26 mouse cellular contexts compared by ENCODE assay signal in the genomic region with DNA sequence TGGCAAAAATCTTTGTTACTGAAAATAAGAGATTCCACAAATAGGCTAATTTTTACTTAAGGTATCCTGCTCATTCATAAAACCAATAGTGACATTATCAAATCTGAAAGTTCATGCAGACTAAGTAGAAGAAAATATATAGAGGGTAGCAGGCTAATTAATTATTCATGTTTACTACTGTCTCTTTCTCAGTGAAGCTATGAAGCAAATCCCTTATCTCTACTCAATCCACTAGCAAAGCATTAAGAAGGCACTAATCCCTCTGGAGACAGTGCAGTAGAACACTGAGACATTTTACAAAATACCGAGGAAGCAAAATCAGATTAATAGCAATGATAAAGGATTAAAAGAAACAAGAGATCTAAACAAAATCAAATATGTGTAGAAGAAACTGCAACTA.
DNase-seq lines count a peak whose midpoint lies in the region; ATAC-seq and TF ChIP-seq lines count a peak whose summit lies in the region.
"Had no signal": no experiment of that assay in that cellular context is flagged by ENCODE, and none has a peak within 500 bp of the region (broad histone marks: within the 10 kb centered on the region; RNA-seq: fewer than 3 reads in every experiment).

No protein-coding gene starts in this region.

- DNase-seq in midbrain, embryonic 11.5 days (ENCODE audit: low spot score, missing footprints): peak; percentile 64
- no peak for DNase-seq in midbrain, postnatal 0 days (ENCODE audit: low spot score)
- no peak for DNase-seq in midbrain, embryonic 10.5 days (ENCODE audit: low spot score)
- DNase-seq in retina, postnatal 1 day: peak; percentile 5
- DNase-seq in cerebellum, postnatal 10 days: no peak
- no peak for DNase-seq in heart, postnatal 14 days
- DNase-seq: adrenal gland, adult 8-10 months; adrenal gland, postnatal 14 days; adrenal gland, postnatal 36 days; B cell, adult 2 months; cerebellum, adult 11 months; cerebellum, adult 18-20 months; cerebellum, adult 8-10 months; cerebellum, adult 9-11 months; cerebellum, postnatal 25 days had no signal

- H3K4me3 ChIP-seq in midbrain, embryonic 11.5 days (ENCODE audit: low read depth, low read length): no peak overlapping the region
- H3K4me3 ChIP-seq in midbrain, postnatal 0 days (ENCODE audit: low read depth, low read length): no peak overlapping the region
- no peak overlapping the region for H3K4me3 ChIP-seq in midbrain, embryonic 13.5 days (replicated peaks)
- H3K4me3 ChIP-seq in midbrain, embryonic 10.5 days: no peak overlapping the region
- H3K4me3 ChIP-seq in midbrain, embryonic 16.5 days (ENCODE audit: low read depth, low read length): no peak overlapping the region
- H3K4me3 ChIP-seq: embryonic facial prominence, embryonic 10.5 days; embryonic facial prominence, embryonic 12.5 days; forebrain, embryonic 13.5 days; forebrain, embryonic 15.5 days had no signal

- H3K27me3 ChIP-seq in midbrain, embryonic 11.5 days (ENCODE audit: control insufficient read depth, insufficient read depth, low read length): no peaks in the 10 kb centered on the region
- no peaks in the 10 kb centered on the region for H3K27me3 ChIP-seq in midbrain, postnatal 0 days (ENCODE audit: insufficient read depth, low read length)
- no peaks in the 10 kb centered on the region for H3K27me3 ChIP-seq in midbrain, embryonic 13.5 days
- H3K27me3 ChIP-seq in midbrain, embryonic 10.5 days (ENCODE audit: low read depth, poor library complexity, severe bottlenecking): no peaks in the 10 kb centered on the region
- no peaks in the 10 kb centered on the region for H3K27me3 ChIP-seq in midbrain, embryonic 16.5 days (ENCODE audit: control insufficient read depth, insufficient read depth, low read depth, low read length)
- H3K27me3 ChIP-seq: CH12.LX; embryonic facial prominence, embryonic 12.5 days; forebrain, embryonic 13.5 days; forebrain, embryonic 15.5 days; Patski had no signal

- no peak for TF ChIP-seq CTCF in midbrain, postnatal 0 days (IDR thresholded peaks at IDR 0.05)

- no peaks in the 10 kb centered on the region for H3K4me1 ChIP-seq in midbrain, embryonic 11.5 days (ENCODE audit: control insufficient read depth, insufficient read depth, low read length)
- no peaks in the 10 kb centered on the region for H3K4me1 ChIP-seq in midbrain, postnatal 0 days (ENCODE audit: insufficient read depth, low read length)
- H3K4me1 ChIP-seq in midbrain, embryonic 13.5 days (replicated peaks): no peaks in the 10 kb centered on the region
- no peaks in the 10 kb centered on the region for H3K4me1 ChIP-seq in midbrain, embryonic 10.5 days
- H3K4me1 ChIP-seq in midbrain, embryonic 16.5 days (ENCODE audit: control insufficient read depth, insufficient read depth, low read length): no peaks in the 10 kb centered on the region
- H3K4me1 ChIP-seq: embryonic facial prominence, embryonic 10.5 days; embryonic facial prominence, embryonic 12.5 days; forebrain, embryonic 13.5 days; forebrain, embryonic 15.5 days had no signal

- no peak overlapping the region for H3K4me2 ChIP-seq in midbrain, embryonic 11.5 days
- H3K4me2 ChIP-seq in midbrain, postnatal 0 days (ENCODE audit: low read depth, low read length, poor library complexity, severe bottlenecking): no peak overlapping the region
- no peak overlapping the region for H3K4me2 ChIP-seq in midbrain, embryonic 13.5 days (replicated peaks)
- no peak overlapping the region for H3K4me2 ChIP-seq in midbrain, embryonic 16.5 days (ENCODE audit: low read length)
- H3K4me2 ChIP-seq: embryonic facial prominence, embryonic 12.5 days; forebrain, embryonic 13.5 days; forebrain, embryonic 15.5 days had no signal

- H3K27ac ChIP-seq in midbrain, embryonic 11.5 days (ENCODE audit: low read depth, low read length): no peak overlapping the region
- no peak overlapping the region for H3K27ac ChIP-seq in midbrain, postnatal 0 days (ENCODE audit: low read depth, low read length)
- no peak overlapping the region for H3K27ac ChIP-seq in midbrain, embryonic 13.5 days
- H3K27ac ChIP-seq in midbrain, embryonic 10.5 days (replicated peaks): no peak overlapping the region
- no peak overlapping the region for H3K27ac ChIP-seq in midbrain, embryonic 16.5 days (ENCODE audit: low read length)
- H3K27ac ChIP-seq: embryonic facial prominence, embryonic 10.5 days; embryonic facial prominence, embryonic 12.5 days; forebrain, embryonic 13.5 days; forebrain, embryonic 15.5 days had no signal

- WGBS in midbrain, embryonic 11.5 days: 54% methylated on average over 1 of the region's 1 CpGs
- 32% methylated on average over 1 of the region's 1 CpGs for WGBS in midbrain, postnatal 0 days
- 38% methylated on average over 1 of the region's 1 CpGs for WGBS in midbrain, embryonic 13.5 days
- WGBS in midbrain, embryonic 10.5 days: 59% methylated on average over 1 of the region's 1 CpGs
- 31% methylated on average over 1 of the region's 1 CpGs for whole genome bisulfite sequencing in midbrain, embryonic 16.5 days

- peak; percentile 57; the same call in 1 of the 2 replicates for ATAC-seq in midbrain, embryonic 11.5 days (ENCODE audit: low FRiP score)
- no peak for ATAC-seq in midbrain, postnatal 0 days (ENCODE audit: low FRiP score)
- 0 out of 2 replicates have a peak, but pooled peaks have one; percentile 53 for ATAC-seq in midbrain, embryonic 13.5 days
- peak; percentile 60; the same call in 1 of the 2 replicates for ATAC-seq in midbrain, embryonic 16.5 days
- ATAC-seq: activated CD4-positive, CD25-positive, alpha-beta regulatory T cell, adult 4 months; CD4-positive, CD25-positive, alpha-beta regulatory T cell, adult 4 months; forebrain, embryonic 13.5 days; forebrain, embryonic 15.5 days; Patski had no signal

- intact Hi-C loops in heart, postnatal 14 days (cut with DNase I): no loop called here

- no peak overlapping the region for H3K9ac ChIP-seq in midbrain, embryonic 11.5 days (ENCODE audit: low read length)
- no peak overlapping the region for H3K9ac ChIP-seq in midbrain, postnatal 0 days (replicated peaks; ENCODE audit: low read length, poor library complexity, severe bottlenecking)
- no peak overlapping the region for H3K9ac ChIP-seq in midbrain, embryonic 13.5 days (replicated peaks)
- H3K9ac ChIP-seq in midbrain, embryonic 16.5 days (ENCODE audit: low read depth, low read length): no peak overlapping the region
- H3K9ac ChIP-seq: embryonic facial prominence, embryonic 12.5 days; forebrain, embryonic 13.5 days; forebrain, embryonic 15.5 days had no signal

- no peaks in the 10 kb centered on the region for H3K36me3 ChIP-seq in midbrain, embryonic 11.5 days (ENCODE audit: control insufficient read depth, insufficient read depth, low read length)
- no peaks in the 10 kb centered on the region for H3K36me3 ChIP-seq in midbrain, postnatal 0 days (ENCODE audit: insufficient read depth, low read length)
- no peaks in the 10 kb centered on the region for H3K36me3 ChIP-seq in midbrain, embryonic 13.5 days
- no peaks in the 10 kb centered on the region for H3K36me3 ChIP-seq in midbrain, embryonic 10.5 days
- H3K36me3 ChIP-seq in midbrain, embryonic 16.5 days (ENCODE audit: control insufficient read depth, insufficient read depth, low read length): no peaks in the 10 kb centered on the region
- H3K36me3 ChIP-seq: embryonic facial prominence, embryonic 10.5 days; embryonic facial prominence, embryonic 12.5 days; forebrain, embryonic 15.5 days; G1E had no signal

- H3K9me3 ChIP-seq in midbrain, embryonic 11.5 days (ENCODE audit: control insufficient read depth, low read length): no peaks in the 10 kb centered on the region
- H3K9me3 ChIP-seq in midbrain, postnatal 0 days (ENCODE audit: low read length): no peaks in the 10 kb centered on the region
- H3K9me3 ChIP-seq in midbrain, embryonic 13.5 days: no peaks in the 10 kb centered on the region
- no peaks in the 10 kb centered on the region for H3K9me3 ChIP-seq in midbrain, embryonic 10.5 days (replicated peaks)
- H3K9me3 ChIP-seq in midbrain, embryonic 16.5 days (replicated peaks; ENCODE audit: control insufficient read depth, low read length, poor library complexity, severe bottlenecking): no peaks in the 10 kb centered on the region
- H3K9me3 ChIP-seq: embryonic facial prominence, embryonic 10.5 days; embryonic facial prominence, embryonic 12.5 days; forebrain, embryonic 13.5 days; forebrain, embryonic 15.5 days; G1E had no signal

Comparison
In these comparisons a context has a peak if more than half of its experiments do, and no peak if none do; other contexts are left out.
1. DNase-seq: peak in midbrain, embryonic 11.5 days (single experiment) and retina, postnatal 1 day (single experiment); none in midbrain, postnatal 0 days (single experiment), midbrain, embryonic 10.5 days (single experiment), cerebellum, postnatal 10 days (0 of 2) and heart, postnatal 14 days (0 of 2).